Mouse (Mus musculus) lung, postnatal 25 days (tissue): Measurements from ENCODE around the gene Fetub.
A peak's percentile ranks its signal among the peaks of the same experiment; 100 is the strongest.
"Not testable (repeated sequence)": the region's sequence is repeated elsewhere in the genome, so short reads cannot be mapped to it uniquely, and the experiment has no call there.

Experiments used
- DNase-seq: peaks from one replicate; pipeline ENCODE4 v3.0.0; 2022; ENCODE audit warnings: low spot score

The Fetub gene

DNA sequence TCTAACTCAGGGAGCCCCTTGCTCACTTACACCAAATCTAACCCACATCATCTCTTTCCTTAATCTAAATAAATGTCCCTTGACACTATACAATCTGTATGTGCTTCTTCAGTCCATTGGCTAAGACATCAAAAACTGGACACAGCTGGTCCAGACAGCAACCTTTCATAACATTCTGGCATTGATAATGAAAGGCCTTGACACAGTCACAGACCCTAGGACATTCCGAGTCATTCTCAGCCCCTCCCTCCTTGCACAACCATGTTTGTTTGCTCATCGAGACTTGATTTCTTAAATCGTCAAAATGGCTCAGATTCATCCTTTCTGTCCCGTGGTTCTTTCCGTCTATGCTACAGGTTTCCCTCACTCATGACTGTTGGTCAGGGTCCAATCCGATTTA lies 8.8 kb upstream of the Fetub start:
- no peak for DNase-seq

DNA sequence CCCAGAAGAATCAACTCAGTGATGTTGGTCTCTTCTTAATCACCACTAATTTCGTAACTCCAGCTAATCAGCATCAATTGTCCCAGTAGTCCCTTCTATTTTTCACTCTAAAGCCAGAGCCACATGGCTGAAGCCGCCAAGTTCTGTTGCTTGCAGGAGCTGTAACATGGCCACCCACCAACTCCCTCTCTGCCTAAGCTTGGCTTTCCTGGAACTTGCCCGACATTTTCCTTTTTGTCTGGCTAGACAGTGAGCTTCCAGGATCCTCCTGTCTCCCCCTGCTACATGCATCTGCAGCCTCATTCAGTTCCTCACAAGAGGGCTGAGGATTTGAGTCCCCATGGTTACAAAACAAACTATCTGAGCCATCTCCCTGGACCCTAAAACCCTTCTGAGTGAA lies 6.1 kb upstream of the Fetub start:
- DNase-seq: peak; percentile 3

DNA sequence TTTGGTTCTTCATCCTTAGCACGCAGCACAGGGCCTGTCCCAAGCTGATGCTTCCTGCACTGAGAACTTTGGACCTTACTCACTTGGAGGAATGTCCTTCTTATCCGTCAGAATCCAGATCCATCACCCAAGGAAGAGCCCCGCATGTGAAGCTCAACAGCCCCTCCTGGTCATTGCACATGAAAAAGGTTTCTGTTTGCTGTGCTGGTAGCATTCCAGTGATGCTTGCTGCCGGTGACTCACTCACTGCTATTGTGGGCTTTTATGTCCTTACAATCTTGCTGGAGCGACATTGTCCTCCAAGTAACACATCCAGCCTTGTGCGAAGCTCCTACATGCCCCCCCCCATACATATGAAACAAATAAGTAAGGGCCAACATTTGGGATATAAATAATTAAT lies 5.2 kb upstream of the Fetub start:
- no peak for DNase-seq

DNA sequence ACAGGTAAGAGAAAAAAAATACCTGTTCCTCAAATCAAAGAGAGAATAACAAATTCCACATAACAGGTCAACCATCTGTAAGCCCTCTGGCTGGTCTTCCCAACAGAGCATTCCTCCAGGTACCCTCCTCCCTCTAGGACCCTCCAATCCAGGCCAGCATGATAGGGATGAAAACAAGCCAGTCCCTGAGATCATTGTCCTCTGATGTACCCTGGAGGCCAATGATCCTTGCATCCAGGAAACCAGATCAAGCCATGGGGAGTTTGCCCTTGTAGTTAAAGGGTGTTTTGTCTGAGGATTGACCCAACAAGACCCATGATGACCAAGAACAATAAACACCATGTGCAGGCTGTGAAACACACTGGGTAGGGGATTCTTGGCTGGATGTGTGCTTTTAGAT lies 3.9 kb upstream of the Fetub start:
- DNase-seq: no peak

DNA sequence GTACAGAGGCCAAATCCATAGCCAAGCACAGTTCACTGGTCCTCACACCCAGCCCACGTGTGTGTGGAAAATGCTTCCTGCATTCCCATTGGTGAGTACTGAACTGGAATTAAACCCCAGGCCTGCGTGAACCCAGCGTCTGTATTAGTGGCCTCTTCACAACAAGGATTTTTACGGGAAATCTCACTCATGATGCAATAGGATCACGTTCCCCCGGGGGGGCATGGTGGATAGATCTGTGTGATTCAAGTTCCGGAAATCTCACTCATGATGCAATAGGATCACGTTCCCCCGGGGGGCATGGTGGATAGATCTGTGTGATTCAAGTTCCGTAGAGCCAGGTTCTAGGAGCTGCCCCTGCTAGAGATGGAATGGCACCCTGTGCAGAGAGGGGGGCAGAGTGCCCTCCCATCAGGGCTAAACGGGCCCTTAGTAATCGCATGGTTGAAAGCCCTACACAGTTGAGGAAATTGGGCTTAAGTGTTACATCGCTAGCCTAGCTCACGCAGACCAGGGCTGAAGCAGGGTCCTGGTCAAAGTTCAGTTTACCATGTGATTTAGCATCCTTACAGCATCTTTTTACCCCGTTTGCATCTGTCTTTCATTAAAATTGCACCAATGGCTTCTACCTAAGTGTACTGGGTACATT lies 654 bp downstream of the Fetub start:
- DNase-seq: no peak

DNA sequence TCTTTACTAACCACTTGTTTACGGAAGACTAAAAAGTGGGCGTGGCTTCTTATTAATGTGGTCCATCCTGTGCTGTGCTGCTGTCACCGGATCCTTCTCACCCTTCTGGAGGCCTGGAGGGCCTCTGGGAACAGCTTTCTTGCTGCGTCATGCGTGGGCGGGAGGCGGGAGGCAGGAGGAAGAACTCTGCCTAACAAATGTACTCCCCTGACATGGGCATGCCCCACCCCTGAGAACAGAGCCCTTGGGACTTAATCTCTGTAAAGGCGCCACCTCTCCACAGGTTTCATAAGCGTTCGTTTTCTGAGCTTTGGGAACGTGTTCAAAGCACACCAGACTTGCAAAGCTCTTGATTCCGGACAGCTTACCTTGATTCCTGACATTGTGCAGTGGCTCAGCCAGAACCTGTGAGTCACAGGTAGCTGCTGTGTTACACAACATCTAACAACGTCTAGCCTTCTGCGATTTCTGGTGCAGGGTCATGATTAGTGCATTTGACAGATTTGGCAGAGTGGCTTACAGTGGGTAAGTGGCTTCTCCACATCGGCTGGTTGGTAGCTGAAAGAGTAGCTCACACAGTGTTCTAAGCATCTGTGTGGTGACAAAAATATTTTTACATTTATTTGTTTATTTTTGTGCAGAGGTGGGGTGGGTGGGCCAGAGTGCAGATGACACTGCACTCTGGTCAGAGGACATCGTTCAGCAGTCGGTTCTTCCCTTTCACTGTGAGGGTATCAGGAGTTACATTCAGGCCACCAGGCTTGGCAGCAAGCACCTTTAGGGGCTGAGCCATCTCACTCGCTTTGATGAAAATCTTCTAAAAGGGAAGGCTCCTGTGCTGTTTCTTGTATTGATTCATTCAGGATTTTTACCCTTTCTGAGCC lies 2.1 kb downstream of the Fetub start:
- peak; percentile 73 for DNase-seq

DNA sequence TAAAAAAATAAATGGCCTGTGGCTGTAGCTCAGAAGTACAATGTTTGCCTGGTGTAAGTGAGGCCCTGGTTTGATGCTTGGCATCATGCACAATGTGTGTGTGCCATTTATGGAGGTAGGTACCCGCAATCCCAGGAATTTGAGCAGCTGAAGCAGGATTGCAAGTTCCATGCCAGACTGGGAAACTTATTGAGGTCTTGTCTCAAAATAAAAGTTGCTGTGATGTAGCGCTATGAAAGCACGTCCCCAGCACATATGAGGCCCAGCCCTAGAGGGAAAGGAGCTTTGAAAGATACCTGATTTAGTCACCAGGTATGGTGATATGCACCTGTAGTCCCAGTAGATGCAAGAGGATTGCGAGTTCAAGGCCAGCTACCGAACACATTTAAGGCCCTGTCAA lies 3.6 kb downstream of the Fetub start:
- DNase-seq: no peak

DNA sequence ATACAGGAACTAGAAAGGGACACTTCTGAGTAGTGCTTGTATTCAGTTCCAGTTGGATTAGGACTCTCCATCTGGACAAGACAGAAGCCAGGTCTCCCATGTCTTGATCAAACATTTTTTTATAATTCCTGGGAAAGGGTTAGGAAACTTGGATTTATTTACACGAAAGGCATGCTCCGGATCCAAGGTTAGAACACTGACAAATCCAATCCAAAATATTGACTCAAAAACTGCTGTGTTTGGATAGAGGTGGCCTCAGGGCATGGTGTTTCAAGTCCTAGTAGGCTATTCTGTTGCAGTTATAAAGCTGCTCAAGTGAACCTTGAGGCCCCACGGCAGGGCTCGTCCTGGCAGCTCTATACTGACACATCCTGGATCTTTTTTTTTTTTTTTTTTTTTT lies 4.3 kb downstream of the Fetub start:
- DNase-seq: no peak

DNA sequence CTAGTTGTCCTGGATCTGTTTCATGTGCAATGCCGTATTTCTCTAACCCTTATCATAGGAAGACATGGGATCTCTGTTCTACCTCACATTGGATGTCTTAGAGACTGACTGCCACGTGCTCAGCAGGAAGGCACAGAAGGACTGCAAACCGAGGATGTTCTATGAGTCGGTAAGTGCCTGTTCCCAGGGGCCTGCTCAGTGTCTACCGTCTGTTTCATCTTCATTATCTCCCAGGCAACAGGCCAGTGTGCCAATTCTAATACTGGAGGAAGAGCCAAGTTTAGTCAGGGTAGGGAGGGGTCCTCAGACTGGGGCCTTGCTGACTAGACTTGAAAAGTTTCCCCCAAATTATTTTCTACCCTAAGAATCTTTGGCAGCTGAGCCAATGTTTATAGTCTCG lies 11.4 kb downstream of the Fetub start:
- no peak for DNase-seq

DNA sequence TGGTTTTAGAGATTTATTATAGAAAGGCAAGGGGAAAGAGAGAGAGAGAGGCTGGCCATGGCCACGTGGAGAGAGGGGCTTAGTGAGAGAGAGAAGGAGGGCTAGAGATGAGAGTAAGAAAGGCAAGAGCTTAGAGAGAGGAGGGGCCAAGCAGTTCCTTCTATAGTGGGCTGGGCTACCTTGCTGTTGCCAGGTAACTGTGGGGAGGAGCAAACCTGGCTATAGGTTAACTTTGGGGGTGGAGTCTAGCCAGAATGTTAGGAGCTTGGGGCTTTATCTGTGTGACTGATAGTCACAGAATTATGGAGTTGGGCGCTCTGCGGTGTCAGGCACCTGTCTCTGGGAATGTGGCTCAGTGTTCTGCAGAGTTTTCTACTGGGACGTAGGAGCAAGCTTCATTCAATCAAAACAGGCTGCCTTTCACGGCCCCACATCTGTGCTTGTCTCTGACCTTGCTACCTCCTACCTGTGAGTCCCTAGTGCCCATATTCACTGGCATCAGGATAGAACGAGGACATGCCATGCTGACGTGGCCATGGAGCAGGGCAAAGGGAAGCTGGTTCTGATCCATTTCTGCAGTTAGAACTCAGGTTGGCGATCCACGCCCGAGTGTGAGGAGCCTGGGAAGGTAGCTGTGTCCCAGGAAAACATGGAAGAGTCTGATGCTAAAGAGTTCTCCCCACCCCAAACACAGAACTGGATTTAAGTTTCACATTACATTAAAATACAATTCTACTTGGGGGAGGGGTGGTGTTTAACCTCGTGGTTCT lies 13.5 kb downstream of the Fetub start:
- DNase-seq: no peak

DNA sequence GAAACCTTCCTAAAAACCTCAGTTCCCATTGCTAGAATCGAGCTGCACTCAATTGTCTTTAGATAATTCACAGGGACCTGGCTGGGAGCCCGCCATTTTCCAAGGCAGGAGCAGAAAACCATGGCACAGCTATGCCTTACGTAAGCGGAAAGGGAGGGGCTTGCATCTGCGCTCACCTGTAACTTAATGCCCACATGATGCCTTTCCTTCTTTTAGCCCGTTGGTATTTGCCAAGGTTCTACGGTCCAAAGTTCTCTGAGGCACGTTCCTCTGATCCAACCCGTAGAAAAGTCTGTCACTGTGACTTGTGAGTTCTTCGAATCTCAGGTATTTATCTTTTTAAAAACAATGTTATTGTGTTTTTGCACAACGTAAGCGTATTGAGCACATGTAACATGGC lies 19.5 kb downstream of the Fetub start:
- DNase-seq: no peak

DNA sequence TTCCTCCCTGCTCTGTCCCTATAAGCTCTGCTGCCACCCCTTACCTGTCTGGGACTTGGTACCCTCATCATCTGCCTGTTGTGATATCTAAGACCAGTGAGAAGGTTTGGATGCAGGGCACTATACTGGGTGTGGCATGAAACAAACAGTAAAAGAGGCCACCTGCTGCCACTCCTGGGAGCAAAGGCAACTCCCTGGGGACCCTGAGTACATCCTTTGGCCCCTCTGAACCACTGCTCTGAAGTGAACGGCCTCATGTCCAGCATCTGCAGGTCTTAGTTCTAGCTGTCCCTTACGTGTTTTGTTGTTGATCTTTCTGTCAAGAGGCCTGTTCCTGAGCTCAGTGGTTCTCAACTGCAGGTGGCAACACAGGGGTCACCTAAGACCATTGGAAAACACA lies 20.4 kb downstream of the Fetub start:
- no peak for DNase-seq

DNA sequence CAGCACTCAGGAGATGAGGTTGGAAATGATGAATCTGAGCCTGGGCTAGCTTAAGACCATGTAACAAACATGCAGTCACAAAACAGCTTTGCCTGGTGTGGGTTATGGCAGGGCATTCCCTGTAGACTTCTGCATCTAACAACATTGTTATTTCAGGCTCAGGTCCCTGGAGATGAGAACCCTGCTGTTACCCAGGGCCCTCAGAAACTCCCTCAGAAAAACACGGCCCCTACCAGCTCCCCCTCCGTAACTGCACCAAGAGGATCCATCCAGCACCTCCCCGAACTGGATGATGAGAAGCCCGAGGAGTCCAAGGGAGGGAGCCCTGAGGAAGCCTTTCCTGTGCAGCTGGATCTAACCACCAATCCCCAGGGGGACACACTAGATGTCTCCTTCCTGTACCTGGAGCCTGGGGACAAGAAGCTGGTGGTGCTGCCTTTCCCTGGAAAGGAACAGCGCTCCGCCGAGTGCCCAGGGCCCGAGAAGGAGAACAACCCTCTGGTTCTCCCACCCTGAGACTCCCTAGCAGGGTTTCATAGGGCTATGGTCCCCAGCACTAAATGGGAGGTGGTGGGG lies 21.1 kb downstream of the Fetub start:
- DNase-seq: no peak

DNA sequence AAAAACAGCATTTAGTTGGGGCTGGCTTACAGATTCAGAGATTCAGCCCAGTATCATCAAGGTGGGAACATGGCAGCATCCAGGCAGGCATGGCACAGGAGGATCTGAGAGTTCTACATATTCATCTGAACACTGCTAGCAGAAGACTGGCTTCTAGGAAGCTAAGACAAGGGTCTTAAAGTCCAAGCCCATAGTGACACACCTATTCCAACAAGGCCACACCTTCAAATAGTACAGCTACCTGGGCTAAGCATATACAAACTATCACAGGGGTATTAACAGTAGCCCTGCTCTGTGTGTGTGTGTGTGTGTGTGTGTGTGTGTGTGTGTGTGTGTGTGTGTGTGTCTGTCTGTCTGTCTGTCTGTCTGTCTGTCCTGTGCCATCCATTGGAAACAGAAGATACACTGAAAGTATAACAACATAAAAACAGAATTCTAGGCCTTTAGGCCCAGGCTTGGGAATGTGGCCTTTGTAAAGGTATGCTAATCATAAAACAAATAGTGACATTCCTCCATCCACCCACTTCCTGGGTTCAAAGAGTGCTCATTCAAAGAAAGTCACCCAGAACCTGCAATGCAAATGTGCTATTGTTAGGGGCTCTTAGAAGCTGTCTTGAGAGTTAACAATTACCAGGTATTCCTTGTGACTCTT lies 23.8 kb downstream of the Fetub start:
- not testable (repeated sequence) for DNase-seq

DNA sequence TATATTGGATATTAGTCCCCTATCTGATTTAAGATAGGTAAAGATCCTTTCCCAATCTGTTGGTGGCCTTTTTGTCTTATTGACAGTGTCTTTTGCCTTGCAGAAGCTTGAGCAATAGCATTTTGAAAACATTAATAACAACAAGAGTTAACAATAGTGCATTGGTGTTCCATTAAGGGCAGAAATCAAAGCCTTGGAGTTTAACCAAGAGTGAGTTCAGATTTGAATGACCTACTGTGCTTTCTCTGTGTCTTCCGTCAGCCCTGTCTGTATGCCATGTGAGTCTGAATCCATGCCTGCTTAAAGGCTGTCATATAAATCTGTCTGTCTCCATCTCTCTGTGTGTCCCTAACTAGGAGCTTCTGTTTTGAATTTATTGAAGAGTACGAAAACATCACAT lies 29.2 kb downstream of the Fetub start:
- no peak for DNase-seq

DNA sequence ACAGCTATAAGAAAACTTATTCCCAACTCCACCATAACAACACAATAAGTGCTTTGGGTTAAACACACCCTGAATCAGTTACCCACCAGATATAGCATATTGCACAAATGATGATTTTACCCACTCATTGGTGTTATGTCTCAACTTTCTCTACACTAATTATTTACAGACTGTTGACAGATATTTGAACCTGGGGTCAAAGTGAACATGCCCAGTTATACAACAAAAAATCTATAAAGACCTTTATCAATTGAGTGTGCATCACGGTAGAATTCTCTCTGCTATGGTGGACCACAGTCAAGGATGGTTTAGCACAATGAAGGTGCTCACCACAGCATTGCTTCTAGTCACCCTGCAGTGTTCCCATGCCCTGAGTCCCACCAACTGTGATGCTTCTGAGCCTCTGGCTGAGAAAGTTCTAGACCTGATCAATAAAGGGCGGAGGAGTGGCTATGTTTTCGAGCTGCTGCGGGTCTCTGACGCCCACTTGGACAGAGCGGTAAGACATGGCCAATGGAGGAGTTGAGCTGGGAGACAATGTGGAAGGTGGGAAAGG lies 32.8 kb downstream of the Fetub start, which contains the start of gene Hrg:
Gene Hrg (plus strand): TSS at position 233 of the 556 bp plus-strand sequence.
- no peak for DNase-seq

DNA sequence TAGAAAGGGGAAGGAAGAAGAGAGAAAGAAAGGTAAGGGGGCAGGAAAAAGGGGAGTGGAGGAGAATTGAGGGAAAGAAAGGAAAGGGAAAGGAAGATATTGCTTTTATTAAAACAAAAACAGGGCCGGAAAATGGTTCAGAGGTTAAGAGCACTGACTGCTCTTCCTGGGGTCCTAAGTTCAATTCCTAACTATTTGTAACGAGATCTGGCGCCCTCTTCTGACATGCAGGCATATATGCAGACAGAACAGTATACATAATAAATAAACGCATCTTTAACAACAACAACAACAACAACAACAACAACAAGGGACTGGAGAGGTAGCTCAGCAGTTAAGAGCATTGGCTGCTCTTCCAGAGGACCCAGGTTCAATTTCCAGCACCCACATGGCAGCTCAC lies 34.9 kb downstream of the Fetub start:
- DNase-seq: no peak

DNA sequence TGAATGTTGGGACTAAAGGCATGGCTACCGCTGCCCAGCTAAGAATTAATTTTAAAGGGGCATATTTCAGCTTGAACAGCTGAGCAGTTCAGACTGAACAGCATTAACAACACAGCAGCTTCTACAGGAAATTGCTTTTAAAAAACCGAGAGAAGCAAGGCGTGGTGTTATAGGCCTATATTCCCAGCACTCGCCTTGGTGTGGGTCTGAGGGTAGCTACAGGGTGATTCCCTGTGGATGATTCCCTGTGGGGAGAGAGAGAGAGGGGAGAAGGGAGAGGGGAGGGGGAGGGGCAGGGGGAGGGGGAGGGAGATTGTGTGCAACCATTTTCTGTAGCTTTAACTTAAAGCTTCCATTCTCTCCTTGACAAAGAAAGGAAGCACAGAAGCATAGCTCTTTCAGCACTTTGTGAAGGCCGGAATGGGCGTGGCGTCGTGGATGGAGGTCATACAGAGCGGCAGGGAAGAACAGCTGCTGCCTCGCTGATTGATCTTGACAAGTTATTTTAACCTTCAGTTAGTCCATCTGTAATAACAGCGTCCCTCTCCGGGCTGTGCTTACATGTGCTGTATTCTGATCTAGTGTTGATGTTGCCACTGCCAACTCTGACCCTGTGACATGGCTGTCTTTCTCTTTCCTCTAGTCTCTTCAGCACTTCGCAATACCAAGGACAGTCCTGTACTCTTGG lies 37.4 kb downstream of the Fetub start:
- DNase-seq: no peak

DNA sequence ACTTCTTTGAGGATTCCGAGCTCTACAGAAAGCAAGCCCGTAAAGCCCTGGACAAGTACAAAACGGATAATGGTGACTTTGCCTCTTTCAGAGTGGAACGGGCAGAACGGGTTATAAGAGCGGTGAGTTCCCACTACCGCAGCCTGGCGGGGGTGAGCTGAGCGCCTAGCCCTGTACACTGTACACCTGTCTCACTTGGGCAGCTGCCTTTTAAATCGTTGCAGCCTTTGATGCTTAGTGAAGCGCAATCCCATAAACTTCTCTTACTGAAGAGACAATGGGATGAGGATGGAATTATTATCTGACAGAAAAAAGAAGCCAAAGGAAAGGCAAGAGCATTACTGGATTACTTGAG lies 37.9 kb downstream of the Fetub start:
- DNase-seq: no peak

DNA sequence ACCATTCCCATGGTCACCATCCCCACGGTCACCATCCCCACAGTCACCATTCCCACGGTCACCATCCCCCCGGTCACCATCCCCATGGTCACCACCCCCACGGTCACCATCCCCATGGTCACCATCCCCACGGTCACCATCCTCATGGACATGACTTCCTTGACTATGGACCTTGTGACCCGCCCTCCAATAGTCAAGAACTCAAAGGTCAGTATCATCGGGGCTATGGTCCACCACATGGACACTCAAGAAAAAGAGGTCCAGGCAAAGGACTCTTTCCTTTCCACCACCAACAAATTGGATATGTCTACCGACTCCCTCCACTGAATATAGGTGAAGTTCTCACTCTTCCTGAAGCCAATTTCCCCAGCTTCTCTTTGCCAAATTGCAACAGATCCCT lies 42.9 kb downstream of the Fetub start:
- no peak for DNase-seq

DNA sequence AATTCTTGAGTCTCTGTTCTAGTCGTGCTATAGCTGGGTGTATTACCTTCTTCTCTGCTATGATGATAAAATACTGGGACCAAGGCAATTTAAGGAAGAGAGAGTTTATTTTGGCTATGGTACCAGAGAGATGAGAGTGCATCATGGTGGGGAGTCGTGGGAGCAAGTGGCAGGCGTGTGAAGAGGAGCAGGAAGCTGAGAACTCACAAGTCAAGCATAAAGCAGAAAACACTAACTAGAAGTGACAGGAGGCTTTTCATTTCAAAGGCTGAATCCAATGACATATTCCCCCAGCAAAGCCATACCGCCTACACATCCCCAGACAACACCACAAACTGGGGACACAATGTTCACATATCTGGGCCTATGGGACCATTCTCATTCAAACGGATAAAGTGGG lies 44.1 kb downstream of the Fetub start:
- no peak for DNase-seq
